Mouse (Mus musculus): ENCODE results near the gene Ubp1.
"Not testable (repeated sequence)": the region's sequence is repeated elsewhere in the genome, so short reads cannot be mapped to it uniquely, and the experiment has no call there.

Gene Ubp1

DNA sequence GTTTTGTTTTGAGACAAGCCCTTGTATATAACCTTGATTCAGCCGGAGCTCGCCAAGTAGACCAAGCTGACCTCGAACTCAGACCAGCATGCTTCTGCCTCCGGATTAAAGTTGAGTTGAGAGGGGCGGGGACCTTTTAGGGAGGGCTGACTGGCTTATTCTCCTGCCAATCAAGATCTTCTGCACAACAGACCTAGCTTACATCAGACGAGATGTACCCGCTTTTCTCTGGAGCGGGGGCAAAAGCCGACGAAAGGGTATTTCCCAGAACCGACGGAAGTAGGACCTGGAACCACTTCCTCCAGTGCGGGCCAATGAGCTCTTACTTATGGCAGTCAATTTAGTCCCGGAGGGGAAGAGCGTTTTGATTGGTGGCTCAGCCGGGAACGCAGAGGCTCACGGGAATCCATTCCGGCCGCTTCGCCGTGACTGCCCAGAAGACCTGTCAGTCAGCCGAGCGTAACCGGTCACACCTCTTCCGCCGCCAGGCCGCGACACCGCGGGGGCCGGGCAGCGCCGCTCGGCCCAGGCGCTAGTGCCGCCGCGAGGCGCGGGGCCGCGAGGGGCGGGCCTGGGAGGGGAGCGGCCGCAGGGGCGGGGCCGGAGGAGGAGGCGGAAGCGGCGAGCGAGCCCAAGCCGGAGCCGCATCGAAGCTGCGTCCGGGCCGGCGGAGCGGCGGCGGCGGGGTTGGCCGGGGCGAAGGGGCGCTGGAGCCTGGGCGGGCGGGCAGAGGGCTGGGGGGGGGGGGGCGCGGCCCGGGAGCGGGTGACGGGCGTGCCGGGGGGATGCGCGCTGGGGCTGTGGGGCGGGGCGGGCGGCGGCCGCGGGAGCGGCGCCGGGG, at the start of gene Ubp1:
Gene Ubp1, plus strand, starts transcription at position 401 of the 841 bp plus-strand sequence.
- peak; percentile 96 to 99 for DNase-seq

DNA sequence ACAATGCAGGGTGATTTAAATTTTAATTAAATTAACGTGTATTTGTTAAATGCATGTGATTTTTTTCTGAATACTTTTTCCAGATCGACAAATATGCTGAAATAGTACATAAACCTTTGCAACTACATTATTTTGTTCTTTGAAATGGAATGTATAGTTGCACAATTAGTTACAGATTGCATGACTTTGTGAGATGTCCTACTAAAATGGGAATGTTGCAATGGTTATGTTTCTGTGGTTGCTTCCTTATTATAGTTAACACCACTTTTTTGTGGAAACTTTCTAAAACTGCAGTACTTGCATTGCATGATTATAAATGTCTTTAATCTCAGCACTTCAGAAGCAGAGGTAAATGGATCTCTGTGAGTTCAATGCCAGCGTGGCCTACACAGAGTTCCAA, 35.8 kb upstream of the Ubp1 start:
- DNase-seq = no peak

DNA sequence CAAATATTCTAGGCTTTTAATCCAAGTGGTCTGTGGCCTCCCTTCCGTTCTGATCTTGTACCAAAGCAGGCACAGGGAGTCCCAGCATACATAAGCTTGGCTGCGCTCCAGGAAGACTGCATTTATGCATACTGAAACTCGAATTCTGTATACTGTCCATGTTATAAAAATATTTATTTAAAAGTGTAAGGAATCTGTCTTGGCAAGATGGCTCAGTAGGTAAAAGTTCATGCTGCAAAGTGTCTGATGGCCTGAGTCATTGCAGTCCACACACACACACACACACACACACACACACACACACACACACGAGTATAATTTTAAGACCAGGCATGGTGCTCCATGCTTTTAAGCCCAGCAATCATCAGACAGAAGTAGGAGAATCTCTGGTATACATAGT, 27.6 kb upstream of the Ubp1 start:
- DNase-seq = peak; percentile 41 to 53

DNA sequence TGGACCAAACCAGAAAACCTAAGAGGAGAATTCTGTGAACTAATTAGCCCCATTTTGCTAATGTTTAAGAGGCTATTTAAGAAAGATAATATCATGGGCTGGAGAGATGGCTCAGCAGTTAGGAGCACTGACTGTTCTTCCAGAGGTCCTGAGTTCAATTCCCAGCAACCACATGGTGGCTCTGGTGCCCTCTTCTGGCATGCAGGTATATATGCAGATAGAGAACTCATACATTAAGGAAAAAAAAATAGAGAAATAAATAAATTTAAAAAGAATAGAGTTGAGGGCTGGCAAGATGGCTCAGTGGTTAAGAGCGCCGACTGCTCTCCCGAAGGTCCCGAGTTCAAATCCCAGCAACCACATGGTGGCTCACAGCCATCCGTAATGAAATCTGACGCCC, 26.4 kb upstream of the Ubp1 start:
- not testable (repeated sequence) for DNase-seq

DNA sequence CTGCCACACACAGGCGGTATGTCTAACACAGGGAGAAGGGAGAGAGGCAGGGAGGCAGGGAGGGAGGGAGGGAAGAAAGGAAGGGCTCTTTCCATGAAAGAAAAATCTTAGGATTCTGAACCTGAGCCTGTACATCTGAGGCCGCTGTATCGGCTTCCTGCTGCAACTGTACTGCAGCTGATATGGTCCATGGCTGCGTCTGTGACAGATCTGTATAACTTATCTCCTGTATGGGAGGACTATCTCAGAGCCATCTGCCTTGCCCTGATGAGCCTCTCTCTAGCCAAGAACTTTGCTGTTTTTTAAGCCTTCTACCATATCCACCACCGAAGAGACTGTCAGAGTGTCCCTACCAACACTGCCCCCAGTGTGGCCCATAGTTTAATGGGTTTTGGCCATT, 14.9 kb upstream of the Ubp1 start:
- no peak for DNase-seq

DNA sequence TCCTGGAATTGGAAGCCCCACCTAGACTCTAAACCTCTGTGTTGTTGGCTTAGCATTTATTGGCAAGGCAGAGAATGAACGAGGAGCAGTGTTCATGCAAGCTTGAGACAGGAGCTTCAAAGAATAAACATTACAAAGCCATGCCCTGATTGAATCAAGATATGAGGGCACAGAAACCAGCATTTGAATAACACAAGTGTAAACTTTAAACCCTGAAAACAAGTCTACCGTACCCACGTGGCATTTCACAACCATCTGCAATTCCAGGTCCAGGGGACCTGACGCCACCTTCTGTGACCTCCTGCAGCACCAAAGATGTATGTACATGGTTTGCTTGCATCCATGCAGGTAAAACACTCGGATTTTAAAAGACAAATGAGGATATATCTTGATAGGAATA, 8.1 kb upstream of the Ubp1 start:
- DNase-seq = no peak

DNA sequence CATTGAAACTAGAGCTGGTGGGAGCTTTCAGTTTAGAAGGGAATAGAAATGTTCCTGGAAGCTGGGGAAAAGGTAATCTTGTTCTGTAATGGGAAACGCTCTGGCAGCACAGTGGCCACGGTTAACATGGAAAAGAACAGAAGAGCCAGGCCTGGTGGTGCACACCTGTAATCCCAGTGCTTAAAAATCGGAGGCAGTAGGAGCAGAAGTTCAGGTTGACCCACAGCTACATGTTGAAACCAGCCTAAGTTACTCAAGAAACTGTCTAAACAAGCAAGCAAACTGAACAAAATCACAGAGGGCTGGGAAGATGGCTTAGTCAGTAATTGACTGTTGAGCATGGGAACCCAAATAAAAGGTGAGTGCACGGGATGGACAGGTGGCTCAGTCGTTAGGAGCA, 5.9 kb upstream of the Ubp1 start:
- no peak for DNase-seq

DNA sequence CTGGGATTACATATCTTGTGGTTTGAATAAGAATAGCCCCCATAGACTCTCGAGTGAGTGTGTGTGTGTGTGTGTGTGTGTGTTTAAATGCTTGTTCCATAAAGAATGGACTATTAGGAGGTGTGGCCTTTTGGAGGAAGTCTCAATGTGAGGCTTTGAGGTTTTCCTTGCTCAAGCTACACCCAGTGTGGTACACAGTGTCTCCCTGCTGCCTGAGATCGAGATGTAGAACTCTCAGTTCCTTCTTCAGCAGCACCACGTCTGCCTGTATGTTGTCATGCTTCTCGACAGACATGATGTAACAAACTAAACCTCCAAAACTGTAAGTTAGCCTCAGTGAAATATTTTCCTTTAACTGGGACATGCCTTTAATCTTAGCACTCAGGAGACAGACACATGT, 2.1 kb upstream of the Ubp1 start:
- DNase-seq = peak in 1 of 2 experiments; percentile 17

DNA sequence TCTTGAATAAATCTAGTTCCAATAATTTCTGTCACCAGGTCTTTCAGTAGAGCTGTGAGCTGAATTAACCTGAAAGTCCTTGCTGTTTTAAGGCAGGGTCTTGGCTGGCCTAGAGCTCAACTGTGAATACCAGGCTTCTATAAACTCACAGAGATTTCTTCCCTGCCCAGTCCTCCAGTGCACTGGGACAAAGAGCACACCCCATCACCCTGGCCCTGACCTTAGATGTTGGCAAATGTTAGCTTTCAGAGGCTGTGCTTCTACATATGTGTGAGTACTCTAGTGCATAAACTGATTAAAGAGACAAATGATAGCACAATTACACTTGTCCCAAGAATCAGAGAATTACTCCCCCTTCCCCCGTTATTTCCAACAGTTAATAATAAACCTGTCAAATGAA, 1.1 kb upstream of the Ubp1 start:
- DNase-seq = no peak

DNA sequence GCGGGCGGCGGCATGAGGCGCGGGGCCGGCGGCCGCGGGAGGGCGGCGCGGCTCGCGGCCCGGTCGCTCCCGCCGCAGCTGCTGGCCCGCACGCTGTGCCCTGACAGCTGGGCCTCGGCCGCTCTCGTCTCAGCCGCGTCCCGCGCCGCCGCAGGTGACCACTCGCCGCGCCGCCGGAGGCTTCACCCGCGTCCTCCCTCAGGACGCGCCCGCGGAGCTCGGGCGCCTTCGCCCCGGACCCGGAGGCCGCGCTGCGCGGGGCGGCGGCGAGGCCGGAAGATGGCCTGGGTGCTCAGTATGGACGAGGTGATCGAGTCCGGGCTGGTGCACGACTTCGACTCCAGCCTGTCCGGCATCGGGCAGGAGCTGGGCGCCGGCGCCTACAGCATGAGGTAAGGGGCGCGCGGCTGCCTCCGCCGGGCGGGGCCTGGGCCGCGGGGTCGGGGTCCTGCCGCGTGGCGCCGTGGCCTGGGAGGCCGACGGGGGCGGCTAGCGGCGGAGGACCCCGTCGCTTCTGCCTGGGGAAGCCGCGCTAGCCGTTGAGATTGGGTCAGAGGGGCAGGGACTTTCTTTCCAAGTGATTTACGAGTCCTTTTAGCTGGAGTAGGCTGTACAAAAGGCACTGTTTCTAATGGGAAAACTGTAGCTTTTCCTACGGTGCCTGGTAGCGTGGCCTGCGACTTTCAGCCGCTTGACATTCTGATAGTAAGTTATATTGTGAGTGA, 803 bp downstream of the Ubp1 start:
- peak; percentile 46 to 48 for DNase-seq

DNA sequence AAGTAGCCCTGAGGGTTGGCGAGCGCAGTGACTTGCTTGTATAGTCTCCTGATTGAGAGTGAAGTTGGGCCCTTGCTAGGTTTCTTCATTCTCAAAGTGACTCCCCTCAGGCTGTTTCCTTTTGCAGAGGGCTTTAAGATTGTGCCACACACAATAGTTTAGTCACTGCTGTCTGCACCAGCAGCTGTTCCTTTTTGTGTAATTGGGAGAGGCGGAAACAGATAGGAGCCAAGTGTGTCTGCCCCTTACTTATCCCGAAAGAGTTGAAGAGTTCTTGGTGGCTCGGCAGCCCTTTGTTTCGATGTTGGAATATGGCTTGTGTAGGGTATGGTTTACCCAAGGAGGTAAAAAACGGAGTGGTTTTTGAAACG, 1.4 kb downstream of the Ubp1 start:
- peak; percentile 23 to 29 for DNase-seq

DNA sequence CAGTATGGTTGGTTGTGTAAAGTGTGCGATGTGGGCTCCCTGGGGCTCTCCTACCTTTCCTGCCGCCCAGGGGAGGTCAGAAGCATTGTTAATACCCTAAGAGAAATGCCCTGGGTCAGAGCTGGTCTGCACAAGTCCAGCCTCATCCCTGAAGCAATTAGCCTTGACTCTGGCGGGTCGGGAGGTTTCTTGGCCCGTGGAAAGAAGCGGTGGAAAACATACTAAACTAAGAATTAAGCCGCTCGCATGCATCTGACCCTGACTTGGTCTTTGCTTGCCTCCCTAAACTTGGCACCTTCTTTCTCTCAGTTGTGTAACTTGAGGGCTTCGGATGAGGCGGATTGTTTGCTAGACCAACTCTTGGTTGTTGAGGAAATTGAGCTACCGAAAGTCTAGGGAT, 1.8 kb downstream of the Ubp1 start:
- no peak for DNase-seq

DNA sequence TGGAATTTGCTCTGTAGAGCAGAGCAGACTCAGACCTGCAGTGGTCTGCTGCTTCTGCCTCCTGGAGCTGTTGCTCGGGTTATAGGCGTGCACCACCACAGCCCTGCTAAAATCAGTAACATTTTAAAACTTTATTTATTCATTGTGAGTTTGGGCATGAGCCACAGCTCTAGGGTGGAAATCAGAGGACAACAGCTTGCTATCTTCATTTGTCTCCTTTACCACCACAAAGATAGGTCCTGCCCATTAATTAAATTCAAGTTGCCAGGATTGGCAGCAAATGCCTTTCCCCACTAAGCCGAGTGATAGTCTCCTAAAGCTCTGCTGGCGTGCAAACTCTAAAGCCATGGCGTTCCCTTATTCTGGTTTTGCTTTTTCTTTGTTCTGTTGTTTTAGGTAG, 4.9 kb downstream of the Ubp1 start:
- DNase-seq = no peak

DNA sequence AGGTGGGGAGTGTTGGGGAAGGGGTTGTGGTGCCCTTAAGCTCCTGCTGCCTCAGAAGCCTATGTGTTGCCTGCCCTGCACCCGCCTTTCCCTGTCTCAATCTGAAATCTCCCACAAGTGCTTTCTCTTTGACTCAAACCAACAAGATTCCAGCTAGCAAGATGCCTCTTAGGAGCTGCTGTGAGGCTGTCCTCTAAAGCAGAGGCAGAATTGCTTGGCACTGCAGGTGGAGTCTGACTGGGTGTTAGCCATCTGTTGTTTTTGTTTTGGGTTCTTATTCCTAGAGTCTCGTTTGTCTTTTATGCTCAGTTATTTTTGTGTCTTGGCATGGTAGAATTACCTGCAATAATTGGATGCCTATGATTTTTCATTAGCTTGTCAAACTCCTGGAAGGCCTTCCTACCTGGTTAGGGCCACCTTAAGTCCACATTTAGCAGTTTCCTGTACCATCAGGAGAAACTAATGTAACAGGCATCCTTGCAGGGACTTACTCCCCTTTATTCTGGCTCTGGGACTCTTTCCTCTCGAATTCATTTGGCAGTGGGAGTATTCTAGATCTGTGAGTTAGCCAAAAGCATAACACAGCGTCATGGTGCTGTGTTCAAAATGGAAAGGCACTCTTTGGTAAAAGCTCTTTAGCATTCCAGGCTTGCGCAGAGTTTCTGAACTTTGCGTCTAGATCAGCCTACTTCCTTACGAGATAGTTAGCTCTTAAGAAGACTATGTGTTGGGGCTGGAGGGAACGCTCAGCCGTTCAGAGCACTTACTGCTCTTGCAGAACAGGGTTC, 8.5 kb downstream of the Ubp1 start:
- DNase-seq = no peak

DNA sequence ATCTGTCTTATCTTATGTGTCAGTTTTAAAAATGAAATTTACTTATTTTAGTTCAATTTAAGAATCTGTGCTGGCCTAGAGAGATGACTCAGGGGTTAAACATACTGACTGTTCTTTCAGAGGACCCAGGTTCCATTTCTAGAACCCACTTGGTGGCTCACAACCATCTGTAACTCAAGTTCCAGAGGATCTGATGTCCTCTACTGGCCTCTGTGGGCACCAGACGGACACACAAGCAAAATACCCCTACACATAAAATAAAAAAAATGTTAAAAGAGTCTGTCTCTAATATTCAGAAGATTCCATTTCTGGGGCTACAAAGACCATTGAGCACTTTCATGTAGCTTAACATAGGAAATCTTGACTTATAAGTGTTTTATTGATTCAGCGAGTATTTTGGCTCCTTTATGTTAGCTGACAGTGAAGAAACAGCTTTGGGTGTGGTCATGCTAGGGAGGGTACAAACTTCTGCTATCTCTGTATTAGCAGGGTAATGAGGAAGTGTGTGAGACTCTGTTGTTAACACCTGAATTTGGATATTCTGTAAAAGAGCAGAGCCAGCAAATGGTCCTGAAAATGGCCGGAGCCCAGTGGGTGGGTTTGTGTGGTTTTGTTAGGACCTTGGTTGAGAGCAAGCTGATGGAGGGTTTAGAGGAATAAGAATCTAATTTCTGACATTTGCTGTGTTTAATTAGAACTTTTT, 10.5 kb downstream of the Ubp1 start:
- no peak for DNase-seq

DNA sequence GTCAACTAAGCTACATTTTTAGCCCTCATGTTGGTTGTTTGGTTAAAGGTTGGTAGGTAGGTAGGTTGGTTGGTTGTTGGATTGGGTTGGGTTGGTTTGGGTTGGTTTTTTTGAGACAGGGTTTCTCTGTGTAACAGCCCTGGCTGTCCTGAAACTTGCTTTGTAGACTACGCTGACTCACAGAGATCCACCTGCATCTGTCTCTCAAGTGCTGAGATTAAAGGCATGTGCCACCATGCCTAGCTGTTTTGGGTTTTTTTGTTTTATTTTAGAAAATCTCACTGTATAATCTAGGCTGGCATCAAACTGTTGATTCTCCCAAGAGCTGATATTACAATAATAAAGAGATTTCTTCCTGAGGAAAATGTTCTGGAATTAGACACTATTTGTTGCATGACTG, 12.6 kb downstream of the Ubp1 start:
- no peak for DNase-seq

DNA sequence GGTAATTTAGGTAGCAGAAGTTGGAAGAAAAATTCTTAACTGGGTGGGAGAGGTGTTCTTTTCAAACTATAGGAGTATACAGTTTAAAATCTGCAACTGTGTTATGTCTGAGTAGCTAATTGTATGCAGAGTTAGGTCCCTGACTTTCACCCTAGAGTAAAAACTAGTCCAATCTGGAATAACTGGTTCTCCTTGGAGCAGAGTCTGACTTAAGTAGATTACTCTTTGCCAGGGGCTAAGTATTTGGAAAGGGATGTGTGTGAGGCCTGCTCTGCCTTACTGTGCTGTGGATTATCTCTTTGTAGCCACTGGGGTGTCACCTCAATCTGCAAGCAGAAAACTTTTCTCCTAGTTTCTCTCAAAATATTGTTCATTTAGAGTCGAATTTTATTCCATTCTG, 16.5 kb downstream of the Ubp1 start:
- DNase-seq = no peak

DNA sequence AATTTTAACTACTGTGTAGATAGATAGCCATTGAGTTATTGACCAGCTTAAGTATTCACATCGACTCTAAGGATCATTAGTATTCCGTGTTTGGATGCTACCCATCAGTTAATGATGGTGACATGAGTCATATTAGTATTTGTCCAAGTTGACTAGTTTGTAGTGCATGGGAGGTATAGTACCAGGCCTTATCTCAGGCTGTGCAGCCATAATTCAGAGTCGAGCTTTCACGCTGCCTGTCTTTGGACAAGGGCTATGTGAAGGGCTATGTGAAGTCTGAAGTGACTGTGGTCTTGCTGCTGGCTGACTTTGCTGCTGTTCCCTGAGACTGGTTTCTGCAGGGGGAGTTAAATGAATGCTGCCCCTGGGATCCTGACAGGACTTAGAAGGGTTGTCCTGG, 27.0 kb downstream of the Ubp1 start:
- no peak for DNase-seq

DNA sequence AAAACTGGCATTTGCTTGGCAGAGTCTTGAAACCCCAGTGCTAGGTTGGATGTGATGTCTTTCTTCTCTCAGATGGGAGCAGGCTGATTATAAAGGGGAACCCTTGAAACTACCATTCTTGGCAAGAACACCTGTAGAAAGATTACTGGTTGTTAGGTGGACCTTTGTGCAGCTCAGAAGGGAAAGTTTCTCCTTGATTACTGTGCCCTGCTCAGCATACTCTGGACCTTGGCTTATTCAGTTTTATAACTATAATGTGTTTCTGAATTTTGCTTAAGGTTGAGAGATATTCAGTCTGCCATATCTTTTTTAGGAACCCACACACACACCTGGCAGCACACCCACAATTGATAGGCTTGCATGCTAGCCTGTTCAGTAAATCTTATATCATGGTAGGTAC, 33.0 kb downstream of the Ubp1 start:
- no peak for DNase-seq

DNA sequence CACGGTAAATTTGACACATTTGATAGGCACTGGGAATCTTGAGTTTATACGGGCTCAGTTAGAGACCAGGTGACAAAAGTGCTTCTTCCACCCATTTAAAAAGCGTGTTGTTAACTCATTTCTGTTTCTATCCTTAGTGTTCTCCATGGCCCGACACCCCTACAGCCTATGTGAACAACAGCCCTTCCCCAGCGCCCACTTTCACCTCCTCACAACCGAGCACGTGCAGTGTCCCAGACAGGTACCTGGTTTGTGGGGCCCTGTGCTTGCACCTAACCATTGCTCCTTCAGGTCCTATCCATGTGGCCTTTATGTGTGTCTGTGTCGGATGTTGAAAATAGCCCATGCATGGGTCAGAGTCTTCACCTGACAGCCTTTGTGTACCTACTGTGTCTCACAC, 33.7 kb downstream of the Ubp1 start:
- DNase-seq = no peak

DNA sequence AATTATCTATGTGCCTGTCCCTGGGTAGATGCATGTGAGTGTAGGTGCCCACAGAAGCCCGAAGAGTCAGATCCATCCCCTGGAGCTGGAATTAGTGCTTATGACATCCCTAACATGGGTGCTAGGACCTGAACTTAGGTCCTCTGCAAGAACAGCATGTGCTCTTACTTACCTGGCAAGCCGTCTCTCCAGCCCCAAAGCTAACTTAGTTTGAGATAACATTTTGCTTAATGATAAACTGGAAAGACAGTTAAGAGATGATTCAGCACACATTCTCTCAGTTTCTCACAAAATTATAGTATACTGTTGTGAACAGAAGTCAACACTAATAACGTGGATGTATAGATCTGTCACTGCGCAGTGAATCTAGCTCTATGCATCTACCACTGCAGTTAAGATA, 36.1 kb downstream of the Ubp1 start:
- no peak for DNase-seq

DNA sequence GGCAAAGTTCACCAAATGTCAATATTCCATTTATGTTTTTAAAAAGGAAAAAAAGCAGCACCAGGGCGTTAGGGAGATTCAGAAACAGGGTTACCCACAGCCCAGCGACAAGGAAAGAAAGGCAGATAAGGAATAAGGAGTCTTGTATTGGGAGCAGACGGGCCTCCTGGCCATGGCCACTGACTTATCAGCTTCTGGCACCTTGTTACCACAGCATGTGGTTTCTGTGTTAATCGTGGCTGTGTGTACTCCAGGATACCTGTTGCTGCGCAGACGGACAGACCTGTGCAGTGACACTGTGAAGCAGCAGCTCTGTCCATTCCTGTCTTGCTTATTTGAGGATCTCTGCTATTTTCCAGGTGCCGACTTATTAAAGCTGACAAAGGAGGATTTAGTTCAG, 38.2 kb downstream of the Ubp1 start:
- DNase-seq = no peak

DNA sequence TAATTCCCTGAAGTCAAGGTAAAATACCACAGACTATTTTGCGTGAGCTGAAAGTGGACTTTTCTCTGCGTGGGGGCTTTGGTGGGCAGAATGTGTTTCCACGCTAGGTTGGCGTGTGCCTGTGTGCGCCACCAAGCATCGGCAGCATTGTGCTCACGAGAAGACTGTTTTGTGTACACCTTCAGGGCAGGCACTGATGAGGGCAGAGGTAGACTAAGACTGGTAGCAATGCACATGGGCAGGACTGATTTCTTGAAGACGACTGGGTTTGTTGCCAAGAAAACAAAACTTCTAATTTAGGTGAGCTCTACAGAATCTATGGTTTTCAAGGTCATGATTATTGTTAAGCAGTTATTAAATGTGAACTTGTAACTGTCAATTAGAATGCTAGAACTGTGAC, 38.7 kb downstream of the Ubp1 start:
- no peak for DNase-seq
